Mouse (Mus musculus) lung, postnatal 4 days (tissue): Measurements from ENCODE around the gene Orc6.

Source experiments
- DNase-seq, 2 experiments: peaks; one replicate each; pipeline ENCODE4 v3.0.0; 2021

Gene Orc6

GRCm38 (mm10) chr8:85299434-85300077 lies at the start of gene Orc6, which contains the start of gene Vps35:
Orc6 (plus strand) TSS chr8:85299632.
Vps35 (minus strand) TSS chr8:85299802.
- DNase-seq: peak; percentile 96 to 97

GRCm38 (mm10) chr8:85286846-85287245 lies 12.6 kb upstream of the Orc6 start:
- DNase-seq: no peak

DNA sequence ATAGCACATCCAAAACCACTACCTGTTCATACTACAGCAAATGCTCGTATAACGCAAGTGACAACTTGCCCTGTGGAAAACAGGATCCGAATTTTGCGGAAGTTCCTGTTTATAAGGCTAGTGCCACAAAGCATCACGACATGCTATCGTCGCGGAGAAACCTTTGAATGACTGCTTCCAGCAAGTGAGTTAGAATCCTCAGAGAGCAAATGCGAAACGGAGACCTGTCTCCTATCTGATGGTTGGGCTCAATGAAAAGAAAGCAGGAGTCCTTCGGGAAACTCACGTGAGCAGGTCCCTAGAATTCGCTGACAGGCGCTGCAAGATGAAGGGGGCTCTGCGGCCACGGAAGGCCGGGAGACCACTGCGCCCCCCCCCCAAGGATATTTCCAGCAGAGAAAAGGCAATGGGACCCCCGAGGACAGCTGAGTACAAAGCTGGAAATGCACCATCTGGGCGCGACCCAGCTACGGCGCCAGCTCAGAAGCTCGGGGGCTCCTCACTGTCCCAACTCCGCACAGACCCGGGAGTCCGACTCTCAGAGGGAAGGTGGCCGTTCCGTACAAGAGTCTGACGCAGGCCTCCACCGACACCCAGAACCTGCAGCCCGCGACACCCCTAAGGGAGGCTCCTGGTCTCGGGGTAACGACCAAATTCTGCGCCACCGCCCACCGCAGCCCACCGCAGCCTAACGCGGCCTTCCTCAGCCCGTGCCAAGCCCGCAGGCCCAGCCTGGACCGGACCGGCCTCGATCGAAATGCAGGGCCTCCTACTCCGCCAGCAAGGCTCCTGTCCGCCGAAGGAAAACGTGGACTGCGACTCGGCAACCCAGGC lies 615 bp upstream of the Orc6 start:
- peak in 1 of 2 experiments; percentile 23 for DNase-seq

DNA sequence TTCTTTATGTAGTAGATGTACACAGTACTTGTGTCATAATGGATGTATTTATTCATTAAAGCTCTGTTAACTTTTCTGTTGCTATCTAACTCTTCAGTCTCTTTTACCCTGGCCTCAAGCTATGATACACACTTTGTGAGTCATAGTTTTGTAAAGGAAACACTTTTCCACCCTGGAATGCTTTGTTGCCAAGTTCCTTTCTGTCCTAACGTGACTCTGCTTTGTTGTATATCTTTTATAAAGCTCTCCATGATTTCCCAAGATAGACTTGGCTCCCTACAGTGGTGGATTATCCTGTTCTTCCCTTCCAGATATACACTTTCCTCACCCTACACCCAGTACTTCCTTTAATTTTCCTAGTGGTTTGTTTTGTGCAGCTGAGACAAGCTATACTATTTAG lies 2.5 kb downstream of the Orc6 start:
- no peak for DNase-seq

DNA sequence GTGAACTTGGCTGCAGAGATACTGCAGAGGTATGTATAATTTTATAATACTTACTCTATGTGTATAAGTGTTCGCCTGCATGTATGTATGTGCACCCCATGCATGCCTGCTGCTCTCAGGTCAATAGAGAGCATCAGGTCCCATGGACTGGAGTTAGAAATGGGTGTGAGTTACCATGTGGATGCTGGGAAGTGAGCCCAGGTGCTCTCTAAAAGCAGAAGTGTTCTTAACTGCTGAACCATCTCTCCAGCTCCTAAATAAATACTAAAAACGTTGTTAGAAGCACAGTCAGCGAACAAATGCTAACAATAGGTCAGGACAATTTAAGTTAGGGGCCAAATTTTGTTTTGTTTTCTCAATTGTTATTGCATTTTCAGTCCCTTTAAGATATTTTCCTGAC lies 3.5 kb downstream of the Orc6 start:
- DNase-seq: no peak

GRCm38 (mm10) chr8:85303531-85303930 lies 4.1 kb downstream of the Orc6 start:
- DNase-seq: no peak

- no peak for DNase-seq
These were observed 9.1 kb downstream of the Orc6 start for GRCm38 (mm10) chr8:85308564-85308963.

DNA sequence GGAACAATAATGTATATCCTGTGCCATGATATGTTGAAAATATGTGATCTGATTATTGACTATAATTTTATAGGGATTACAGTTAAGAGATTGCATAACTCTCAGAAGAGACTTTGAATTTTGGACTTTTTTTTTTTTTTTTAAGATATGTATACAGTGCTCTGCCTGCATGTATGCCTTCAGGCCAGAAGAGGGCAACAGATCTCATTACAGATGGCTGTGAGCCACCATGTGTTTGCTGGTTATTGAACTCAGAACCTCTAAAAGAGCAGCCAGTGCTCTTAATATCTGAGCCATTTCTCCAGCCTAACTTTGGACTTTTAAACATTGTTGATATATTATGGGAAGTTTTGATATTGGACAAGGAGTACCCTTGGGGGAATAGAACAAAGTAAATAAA lies 12.3 kb downstream of the Orc6 start:
- DNase-seq: peak in 1 of 2 experiments; percentile 19

- no peak for DNase-seq
These were observed 13.6 kb downstream of the Orc6 start for GRCm38 (mm10) chr8:85313036-85313435.

- no peak for DNase-seq
These were observed 19.1 kb downstream of the Orc6 start for GRCm38 (mm10) chr8:85318534-85318933.

GRCm38 (mm10) chr8:85321981-85322380 lies 22.5 kb downstream of the Orc6 start:
- no peak for DNase-seq

- no peak for DNase-seq
These were observed 23.7 kb downstream of the Orc6 start for GRCm38 (mm10) chr8:85323084-85323483.

DNA sequence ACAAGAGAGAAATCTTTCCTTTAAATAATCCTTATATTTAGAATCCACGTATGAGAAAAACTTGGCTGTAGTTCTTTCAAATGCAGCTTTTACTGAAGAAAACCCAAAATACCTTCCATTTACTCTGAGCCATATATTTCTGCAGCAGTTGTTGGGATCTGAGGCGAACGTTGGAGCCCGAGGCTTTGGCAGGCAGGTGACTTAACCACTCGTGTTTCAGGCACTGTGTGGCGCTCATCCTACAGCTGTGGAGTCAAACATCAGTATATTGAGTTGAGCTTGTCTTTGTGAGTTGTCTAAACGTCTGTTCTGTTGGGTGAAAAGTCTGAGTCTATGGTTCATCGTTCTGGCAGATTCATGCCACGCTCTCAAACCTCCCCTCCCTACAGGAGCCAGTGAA lies 27.6 kb downstream of the Orc6 start:
- no peak for DNase-seq

- no peak for DNase-seq
These were observed 30.1 kb downstream of the Orc6 start for GRCm38 (mm10) chr8:85329506-85329905.

GRCm38 (mm10) chr8:85335105-85335504 lies 35.7 kb downstream of the Orc6 start:
- no peak for DNase-seq

- DNase-seq: no peak
These were observed 36.9 kb downstream of the Orc6 start for GRCm38 (mm10) chr8:85336211-85336933.

DNA sequence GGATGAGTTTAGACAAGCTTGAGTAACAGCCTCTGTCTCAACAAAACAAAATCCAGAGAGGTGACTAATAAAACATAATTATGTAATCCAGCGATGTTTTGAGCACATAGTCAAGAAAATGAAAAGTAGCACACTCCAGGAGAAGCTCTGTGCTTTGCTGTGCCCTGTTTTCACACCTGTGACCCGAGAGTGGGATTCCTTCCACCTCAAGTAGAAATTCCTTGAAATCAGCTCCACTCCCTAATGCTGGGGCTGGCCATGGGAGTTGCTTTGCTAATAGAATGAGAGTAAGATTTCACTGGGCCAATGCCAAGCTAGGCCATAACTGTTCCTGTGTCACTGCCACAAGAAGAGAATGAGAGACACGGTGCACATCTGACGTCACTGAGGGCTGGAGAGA lies 38.2 kb downstream of the Orc6 start:
- no peak for DNase-seq

DNA sequence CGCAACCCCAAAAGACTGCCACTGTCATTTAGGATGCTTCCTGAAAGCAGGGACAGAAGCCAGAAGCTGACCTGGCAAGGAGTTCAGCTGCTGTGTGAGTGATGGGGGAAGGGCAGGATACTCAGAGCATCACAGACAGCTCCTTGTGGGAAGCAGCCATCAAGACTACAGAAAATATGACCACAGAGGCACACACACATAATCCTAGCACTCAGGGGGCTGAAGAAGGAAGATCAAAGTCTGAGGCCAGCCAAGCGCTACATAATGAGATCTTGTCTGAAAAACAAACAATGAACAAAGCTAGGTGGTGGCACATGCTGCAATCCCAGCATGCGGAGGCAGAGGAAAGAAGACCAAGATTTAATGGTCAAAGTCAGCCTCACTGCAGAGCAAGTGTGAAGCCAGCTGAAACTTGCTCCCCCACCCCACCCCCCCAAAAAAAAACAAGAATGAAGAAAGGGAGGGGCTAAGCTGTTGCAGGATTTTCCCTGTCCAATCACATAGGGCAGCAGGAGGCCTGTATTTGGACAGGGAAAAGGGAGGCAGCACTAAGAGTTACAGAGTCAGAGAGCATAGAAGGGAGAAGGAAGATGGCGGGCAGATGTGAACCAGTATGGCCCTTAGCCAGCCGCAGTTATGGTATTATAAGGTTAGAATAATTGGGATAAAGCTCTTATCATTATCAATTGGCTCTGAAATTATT lies 40.6 kb downstream of the Orc6 start:
- no peak for DNase-seq

DNA sequence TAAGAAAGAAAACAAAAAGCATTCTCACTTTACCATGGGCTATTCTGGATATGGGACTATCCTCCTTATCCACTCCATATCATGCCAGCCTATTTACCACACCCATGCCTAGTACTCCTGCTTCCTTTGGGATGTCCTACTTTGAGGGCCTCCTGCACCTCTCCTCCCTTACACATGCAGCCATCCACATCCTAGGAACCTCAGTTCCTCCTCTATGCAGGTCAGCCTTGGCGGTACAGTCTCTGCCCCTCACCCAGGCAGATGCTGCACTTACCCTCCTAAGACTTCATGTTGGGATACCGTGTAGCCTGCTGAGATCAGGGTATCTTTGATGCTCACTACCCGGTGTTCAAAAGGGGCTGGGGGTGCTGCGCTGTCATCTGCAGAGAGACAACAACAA lies 53.9 kb downstream of the Orc6 start:
- no peak for DNase-seq
